In the genomic region with DNA sequence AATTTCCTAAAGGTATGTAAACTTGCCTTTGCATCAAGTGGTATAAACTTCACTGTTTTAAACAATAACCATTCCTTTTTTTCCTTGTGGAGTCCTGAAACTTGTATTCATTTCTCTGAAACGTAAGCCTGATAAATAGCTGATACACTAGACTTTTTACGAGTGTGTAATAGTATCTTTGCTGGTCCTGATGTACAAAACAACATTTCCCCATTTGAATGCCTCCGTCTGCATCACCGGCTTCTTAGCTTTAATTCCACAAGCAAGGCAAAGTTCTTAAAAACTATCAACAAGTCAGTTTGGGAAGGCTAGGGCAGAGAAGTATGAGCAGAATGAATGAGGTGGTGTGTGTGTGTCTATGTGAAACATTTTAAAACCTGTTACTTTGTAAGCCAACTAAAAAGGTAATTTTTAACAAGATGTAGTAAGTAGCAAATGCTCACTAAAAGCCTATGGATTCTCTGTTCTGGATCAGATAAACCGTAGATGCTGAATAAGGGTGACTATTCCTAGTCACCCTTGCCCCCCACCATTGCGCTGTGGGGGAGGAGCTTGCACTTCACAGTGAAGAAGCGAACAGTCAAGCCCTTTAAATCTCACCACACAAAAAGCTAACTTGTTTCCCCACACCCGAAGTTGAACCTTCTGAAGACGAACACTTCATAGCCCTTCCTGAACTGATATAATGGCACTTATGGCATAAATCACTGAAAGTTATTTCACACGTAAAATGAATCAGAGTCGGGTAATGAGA, we compare ENCODE assay signal across 8 mouse cellular contexts. TPM values are rescaled to one million over a fixed set of nuclear protein-coding genes. Genes with fewer than 3 reads are reported as not detected.
DNase-seq lines count a peak whose midpoint lies in the region; ATAC-seq lines count a peak whose summit lies in the region.

No protein-coding gene starts in this region.

- no peaks in the 10 kb centered on the region for H3K9me3 ChIP-seq in liver, embryonic 11.5 days (ENCODE audit: control insufficient read depth, low read length)
- H3K9me3 ChIP-seq in neural tube, embryonic 13.5 days: no peaks in the 10 kb centered on the region

- WGBS in liver, embryonic 11.5 days: 21% methylated on average over 11 of the region's 11 CpGs
- WGBS in neural tube, embryonic 13.5 days: 22% methylated on average over 11 of the region's 11 CpGs

- no peaks in the 10 kb centered on the region for H3K36me3 ChIP-seq in liver, embryonic 11.5 days (ENCODE audit: control insufficient read depth, insufficient read depth, low read length)
- no peaks in the 10 kb centered on the region for H3K36me3 ChIP-seq in neural tube, embryonic 13.5 days

- ATAC-seq in common myeloid progenitor, adult 5-6 weeks (replicated peaks; ENCODE audit: low read depth, poor library complexity, severe bottlenecking): peak; percentile 27; the same call in 1 of the 2 replicates
- ATAC-seq in liver, embryonic 11.5 days (replicated peaks; ENCODE audit: low FRiP score): no peak
- ATAC-seq in neural tube, embryonic 13.5 days (ENCODE audit: low read depth): no peak

- peak overlapping the region; percentile 92 for H3K4me2 ChIP-seq in liver, embryonic 11.5 days
- peak overlapping the region; percentile 78 for H3K4me2 ChIP-seq in neural tube, embryonic 13.5 days

- peak overlapping the region; percentile 98; the same call in 1 of the 2 replicates for H3K9ac ChIP-seq in liver, embryonic 11.5 days (ENCODE audit: low read depth, low read length)
- peak overlapping the region; percentile 93 for H3K9ac ChIP-seq in neural tube, embryonic 13.5 days

- H3K4me3 ChIP-seq in liver, embryonic 11.5 days (ENCODE audit: low read depth, low read length): peak overlapping the region; percentile 94
- peak overlapping the region; percentile 92 for H3K4me3 ChIP-seq in neural tube, embryonic 13.5 days

- intact Hi-C loops in heart, postnatal 10 days (cut with DNase I): loop anchor here (5.0 kb wide), 1 partner anchor 350 kb away; no protein-coding TSS in a partner anchor

- H3K27ac ChIP-seq in liver, embryonic 11.5 days (ENCODE audit: low read depth, low read length): 0 out of 2 replicates have a peak overlapping the region, but pooled peaks have one; percentile 35
- H3K27ac ChIP-seq in neural tube, embryonic 13.5 days (replicated peaks): no peak overlapping the region

- peak; percentile 31 for DNase-seq in kidney, adult 18-20 months
- no peak for DNase-seq in kidney, postnatal 14 days
- DNase-seq in heart, postnatal 10 days: peak; percentile 26 to 27
- DNase-seq in liver, embryonic 11.5 days (ENCODE audit: low spot score): no peak
- no peak for DNase-seq in urinary bladder, postnatal 14 days (ENCODE audit: low spot score)
- no peak for DNase-seq in urinary bladder, adult 2 months (ENCODE audit: low spot score)

- peaks cover 20% of the 10 kb centered on the region for H3K4me1 ChIP-seq in liver, embryonic 11.5 days (replicated peaks; ENCODE audit: control insufficient read depth, insufficient read depth, low read length)
- H3K4me1 ChIP-seq in neural tube, embryonic 13.5 days (replicated peaks): peaks cover 24% of the 10 kb centered on the region

- no peaks in the 10 kb centered on the region for H3K27me3 ChIP-seq in liver, embryonic 11.5 days (replicated peaks; ENCODE audit: control insufficient read depth, insufficient read depth, low read length)
- no peaks in the 10 kb centered on the region for H3K27me3 ChIP-seq in neural tube, embryonic 13.5 days

RNA-seq across cellular contexts. Expression of a gene that starts 1.9 kb away (rescaled TPM):
- 230 and 244 TPM in 2 replicates for total RNA-seq in common myeloid progenitor, adult 5-6 weeks (2017)
- 10 to 100 TPM; 57.4 to 57.9 TPM for total RNA-seq in heart, postnatal 10 days (2021)
- 77.7 and 80.0 TPM in 2 replicates for polyA plus RNA-seq in liver, embryonic 11.5 days (2014; fragmentation: Nextera tagmentation; extraction: Ambion mirVana)
- polyA plus RNA-seq in neural tube, embryonic 13.5 days (2015; fragmentation: Nextera tagmentation; extraction: Ambion mirVana): 25.0 and 29.5 TPM in 2 replicates
- polyA plus RNA-seq in urinary bladder, adult 2 months (2012; rRNA removed): 30.2 and 35.6 TPM in 2 replicates

RNA-seq across cellular contexts. Expression of a gene that starts 34.0 kb away (rescaled TPM):
- total RNA-seq in common myeloid progenitor, adult 5-6 weeks (2017): 30.1 and 46.0 TPM in 2 replicates
- 100 to 1,000 TPM; 253 to 276 TPM for total RNA-seq in heart, postnatal 10 days (2021)
- 22.4 and 25.8 TPM in 2 replicates for polyA plus RNA-seq in liver, embryonic 11.5 days (2014; fragmentation: Nextera tagmentation; extraction: Ambion mirVana)
- polyA plus RNA-seq in neural tube, embryonic 13.5 days (2015; fragmentation: Nextera tagmentation; extraction: Ambion mirVana): 50.5 and 50.7 TPM in 2 replicates
- 65.2 and 72.5 TPM in 2 replicates for polyA plus RNA-seq in urinary bladder, adult 2 months (2012; rRNA removed)

Comparison
In these comparisons a context has a peak if more than half of its experiments do, and no peak if none do; other contexts are left out.
1. DNase-seq: peak in kidney, adult 18-20 months (single experiment) and heart, postnatal 10 days (2 of 2); none in kidney, postnatal 14 days (single experiment), liver, embryonic 11.5 days (single experiment), urinary bladder, postnatal 14 days (single experiment) and urinary bladder, adult 2 months (single experiment).